Mouse (Mus musculus): Measurements from ENCODE around the gene Iqgap1. TPM values are rescaled to one million over a fixed set of nuclear protein-coding genes. Genes with fewer than 3 reads are reported as not detected.

The Iqgap1 gene
- polyA plus RNA-seq, 1 experiment from 2014 or later, result 92.3 TPM

DNA sequence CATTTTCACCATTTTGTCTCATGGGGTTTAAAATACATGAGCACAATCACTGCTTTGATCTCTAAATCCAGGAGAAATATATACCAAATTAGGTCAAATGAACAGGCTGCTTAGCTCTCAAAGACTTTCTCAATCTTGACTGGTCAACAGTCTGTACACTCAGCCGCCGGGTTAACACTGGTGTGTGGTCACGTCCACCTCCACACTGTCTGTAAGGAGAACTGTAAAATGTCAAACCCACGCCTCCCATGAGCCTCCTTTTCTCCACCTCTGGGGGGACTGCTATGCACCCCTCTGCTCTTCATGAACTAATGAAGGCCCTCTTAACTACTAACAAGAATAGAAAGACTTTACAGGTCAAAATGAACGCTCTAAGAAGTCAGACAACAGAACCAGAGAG is 36.2 kb downstream of the Iqgap1 start:
- DNase-seq, result peak; percentile 39

DNA sequence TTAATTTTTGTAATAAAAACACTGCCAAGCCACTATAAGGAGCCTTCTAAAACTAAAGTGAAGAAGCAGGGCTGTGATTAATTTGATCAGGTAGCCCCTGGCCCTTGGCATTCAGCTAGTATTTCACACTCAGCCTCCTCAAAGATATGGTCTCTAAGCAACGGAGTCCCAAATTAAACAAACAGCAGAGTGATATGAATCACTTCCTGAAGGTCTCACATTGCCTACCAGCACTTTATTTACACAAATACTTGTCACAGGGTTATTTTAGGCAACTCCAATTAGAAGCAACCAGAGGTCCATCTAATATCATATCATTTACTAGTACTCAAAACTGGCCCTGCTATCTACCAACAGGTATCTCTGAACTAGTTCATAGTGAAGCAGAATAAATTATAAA is 36.7 kb downstream of the Iqgap1 start:
- H3K36me3 ChIP-seq (ENCODE audit: insufficient read depth), result peaks cover 3% of the 10 kb centered on the region; the same call in 1 of the 2 replicates
- H3K9ac ChIP-seq, result no peak overlapping the region
- H3K4me2 ChIP-seq, result peak overlapping the region; percentile 36
- no peak for TF ChIP-seq CTCF (IDR thresholded peaks at IDR 0.05; ENCODE audit: low read depth)
- H3K4me3 ChIP-seq (ENCODE audit: low read depth, low read length), result no peak overlapping the region
- ATAC-seq (ENCODE audit: insufficient read depth), result peak; percentile 83
- H3K27ac ChIP-seq (ENCODE audit: low read depth), result peak overlapping the region; percentile 78
- peaks cover 33% of the 10 kb centered on the region for H3K4me1 ChIP-seq (ENCODE audit: insufficient read depth)
- no peaks in the 10 kb centered on the region for H3K27me3 ChIP-seq (ENCODE audit: insufficient read depth, low read length)
- H3K9me3 ChIP-seq (ENCODE audit: low read depth, low read length), result no peaks in the 10 kb centered on the region
- 0% methylated on average over 1 of the region's 1 CpGs for WGBS
- peak; percentile 77 for DNase-seq

More for the DNA sequence above, 36.2 kb downstream of the Iqgap1 start:
- Histone ChIP-seq H3K36me3 (ENCODE audit: insufficient read depth) (peaks cover 3% of the 10 kb centered on the region; the same call in 1 of the 2 replicates), H3K4me3 (ENCODE audit: low read depth, low read length) (no peak overlapping the region), H3K4me1 (ENCODE audit: insufficient read depth) (peaks cover 30% of the 10 kb centered on the region), H3K9me3 (ENCODE audit: low read depth, low read length) (no peaks in the 10 kb centered on the region), H3K27me3 (ENCODE audit: insufficient read depth, low read length) (no peaks in the 10 kb centered on the region), H3K27ac (ENCODE audit: low read depth) (peak overlapping the region; percentile 78), H3K9ac (no peak overlapping the region), H3K4me2 (peak overlapping the region; percentile 36)
- peak; percentile 44; the same call in 1 of the 2 replicates for ATAC-seq (ENCODE audit: insufficient read depth)
- no peak for TF ChIP-seq CTCF (IDR thresholded peaks at IDR 0.05; ENCODE audit: low read depth)
- WGBS, result 15% methylated on average over 5 of the region's 5 CpGs

DNA sequence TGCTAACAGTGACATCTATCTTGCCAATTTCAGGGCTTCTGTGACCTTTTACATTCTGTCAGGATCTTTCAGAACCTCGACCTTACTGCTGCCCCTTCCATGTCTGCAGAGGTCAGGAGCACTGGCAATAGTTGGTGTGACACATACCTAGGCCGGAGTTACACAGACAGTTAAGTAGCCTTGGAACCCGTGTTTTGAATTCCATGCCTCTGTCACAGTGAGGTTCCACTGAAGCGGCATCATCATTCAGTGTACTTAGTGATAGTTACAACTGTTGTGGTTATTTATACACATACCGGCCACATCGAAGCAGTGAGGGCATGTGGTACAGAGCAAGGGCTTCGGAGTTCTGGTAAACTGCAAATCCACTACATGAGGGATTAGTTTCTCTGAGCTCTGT is 37.8 kb downstream of the Iqgap1 start:
- Histone ChIP-seq H3K27me3 (ENCODE audit: insufficient read depth, low read length) (no peaks in the 10 kb centered on the region), H3K9me3 (ENCODE audit: low read depth, low read length) (no peaks in the 10 kb centered on the region), H3K4me1 (ENCODE audit: insufficient read depth) (peaks cover 38% of the 10 kb centered on the region), H3K36me3 (ENCODE audit: insufficient read depth) (no peaks in the 10 kb centered on the region; the same call in 1 of the 2 replicates), H3K9ac (no peak overlapping the region), H3K4me3 (ENCODE audit: low read depth, low read length) (no peak overlapping the region), H3K27ac (ENCODE audit: low read depth) (no peak overlapping the region), H3K4me2 (no peak overlapping the region)
- DNase-seq (no peak), ATAC-seq (ENCODE audit: insufficient read depth) (no peak)
- 42% methylated on average over 7 of the region's 7 CpGs for WGBS
- no peak for TF ChIP-seq CTCF (IDR thresholded peaks at IDR 0.05; ENCODE audit: low read depth)

DNA sequence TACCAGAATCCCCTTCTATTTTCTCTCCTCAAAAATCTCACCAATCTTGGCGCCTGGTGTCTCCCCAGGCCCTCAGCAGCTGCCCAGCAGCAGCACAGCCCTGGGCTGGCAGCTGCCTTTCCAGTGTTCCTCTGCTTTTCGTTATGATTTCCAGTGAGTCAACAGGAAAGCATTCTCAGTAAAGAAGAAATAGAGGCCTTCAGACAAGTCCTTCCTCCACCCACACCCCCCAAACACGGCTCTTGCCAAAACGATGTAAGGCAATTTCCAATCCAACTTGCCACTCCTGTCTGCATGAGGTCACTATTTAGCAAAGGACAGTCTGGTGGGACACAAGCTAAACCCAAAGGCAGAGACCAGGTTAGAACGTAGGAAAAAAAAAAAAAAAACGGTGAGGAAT is 39.0 kb downstream of the Iqgap1 start:
- Histone ChIP-seq H3K9me3 (ENCODE audit: low read depth, low read length) (no peaks in the 10 kb centered on the region), H3K4me1 (ENCODE audit: insufficient read depth) (peaks cover 42% of the 10 kb centered on the region), H3K4me2 (no peak overlapping the region), H3K36me3 (ENCODE audit: insufficient read depth) (no peaks in the 10 kb centered on the region), H3K9ac (no peak overlapping the region; the same call in 1 of the 2 replicates), H3K4me3 (ENCODE audit: low read depth, low read length) (no peak overlapping the region), H3K27me3 (ENCODE audit: insufficient read depth, low read length) (no peaks in the 10 kb centered on the region), H3K27ac (ENCODE audit: low read depth) (peak overlapping the region; percentile 24; the same call in 1 of the 2 replicates)
- ATAC-seq (ENCODE audit: insufficient read depth) (no peak), DNase-seq (no peak)
- 50% methylated on average over 6 of the region's 6 CpGs for WGBS
- TF ChIP-seq CTCF (IDR thresholded peaks at IDR 0.05; ENCODE audit: low read depth), result no peak

DNA sequence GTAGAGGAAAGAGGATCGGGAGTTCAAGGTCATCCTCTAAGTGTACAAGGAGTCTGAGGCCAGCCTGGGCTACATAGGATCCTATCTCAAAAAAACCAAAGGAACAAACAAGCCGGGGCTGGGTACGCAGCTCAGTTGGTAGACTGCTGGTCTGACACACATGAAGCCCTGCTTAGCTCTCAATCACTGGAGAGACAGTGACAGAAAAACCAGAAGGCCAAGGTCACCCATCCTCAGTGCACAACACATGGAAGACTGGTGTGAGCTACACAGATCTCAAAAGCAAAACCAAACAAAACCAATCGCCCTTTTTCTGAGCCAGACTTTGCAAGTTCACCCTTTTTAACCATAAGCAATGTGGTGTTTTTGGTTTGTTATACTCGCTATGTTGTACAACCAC is 41.9 kb downstream of the Iqgap1 start:
- no peak overlapping the region for H3K4me2 ChIP-seq
- H3K27ac ChIP-seq (ENCODE audit: low read depth), result no peak overlapping the region
- TF ChIP-seq CTCF (IDR thresholded peaks at IDR 0.05; ENCODE audit: low read depth), result no peak
- H3K4me3 ChIP-seq (ENCODE audit: low read depth, low read length), result no peak overlapping the region
- no peaks in the 10 kb centered on the region for H3K9me3 ChIP-seq (ENCODE audit: low read depth, low read length)
- H3K9ac ChIP-seq, result no peak overlapping the region
- 78% methylated on average over 5 of the region's 5 CpGs for whole genome bisulfite sequencing
- H3K27me3 ChIP-seq (ENCODE audit: insufficient read depth, low read length), result no peaks in the 10 kb centered on the region
- ATAC-seq (ENCODE audit: insufficient read depth) (no peak), DNase-seq (no peak)
- H3K4me1 ChIP-seq (ENCODE audit: insufficient read depth), result peaks cover 32% of the 10 kb centered on the region
- H3K36me3 ChIP-seq (ENCODE audit: insufficient read depth), result no peaks in the 10 kb centered on the region

DNA sequence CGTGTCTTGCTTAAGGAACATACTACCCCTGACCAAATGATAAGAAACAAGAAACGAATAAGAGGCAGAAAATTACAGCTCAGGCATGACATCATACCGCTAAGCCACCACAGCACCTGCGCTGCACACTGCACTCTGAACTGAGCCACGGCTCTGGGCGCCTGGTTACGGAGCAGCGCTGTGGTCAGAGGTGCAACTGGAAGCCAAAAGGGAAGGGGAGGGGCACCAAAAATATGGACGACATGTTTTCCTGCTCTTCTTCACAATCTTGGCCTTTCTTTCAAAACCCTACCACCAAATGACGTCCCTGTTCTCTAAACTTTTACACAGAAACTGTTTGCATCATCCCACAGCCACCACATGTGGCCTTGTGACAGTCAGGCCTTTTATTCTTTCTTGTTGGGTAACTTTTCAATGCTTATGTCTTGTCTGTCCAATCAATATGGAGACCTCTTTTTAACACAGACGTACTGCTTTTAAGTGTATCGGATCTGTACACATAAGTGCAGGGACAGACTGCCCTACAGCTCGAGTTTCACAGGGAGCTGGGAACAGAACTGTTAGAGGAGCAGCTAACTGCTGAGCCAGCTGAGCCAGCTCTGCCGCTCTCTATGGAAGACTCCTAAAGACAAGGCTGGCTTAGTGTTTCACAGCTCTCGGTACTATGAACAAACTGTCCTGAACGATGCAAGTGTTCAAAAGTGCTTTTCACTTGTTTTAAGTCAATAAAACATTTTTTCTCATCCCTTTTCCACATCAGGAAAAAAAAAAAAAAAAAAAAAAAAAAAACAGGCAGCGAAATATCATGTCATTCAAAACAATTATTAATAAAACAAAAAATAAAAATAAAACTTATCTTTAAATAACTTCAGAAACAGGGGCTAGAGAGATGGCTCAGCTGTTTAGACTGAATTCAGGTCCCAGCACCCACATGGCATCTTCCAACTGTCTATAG is 43.3 kb downstream of the Iqgap1 start:
- Histone ChIP-seq H3K4me2 (no peak overlapping the region), H3K4me1 (ENCODE audit: insufficient read depth) (peaks cover 32% of the 10 kb centered on the region), H3K9me3 (ENCODE audit: low read depth, low read length) (no peaks in the 10 kb centered on the region), H3K27ac (ENCODE audit: low read depth) (peak overlapping the region; percentile 58; the same call in 1 of the 2 replicates), H3K27me3 (ENCODE audit: insufficient read depth, low read length) (no peaks in the 10 kb centered on the region), H3K36me3 (ENCODE audit: insufficient read depth) (no peaks in the 10 kb centered on the region), H3K4me3 (ENCODE audit: low read depth, low read length) (no peak overlapping the region), H3K9ac (no peak overlapping the region; the same call in 1 of the 2 replicates)
- TF ChIP-seq CTCF (IDR thresholded peaks at IDR 0.05; ENCODE audit: low read depth), result no peak
- 55% methylated on average over 17 of the region's 17 CpGs for WGBS
- DNase-seq (peak; percentile 26), ATAC-seq (ENCODE audit: insufficient read depth) (no peak)

DNA sequence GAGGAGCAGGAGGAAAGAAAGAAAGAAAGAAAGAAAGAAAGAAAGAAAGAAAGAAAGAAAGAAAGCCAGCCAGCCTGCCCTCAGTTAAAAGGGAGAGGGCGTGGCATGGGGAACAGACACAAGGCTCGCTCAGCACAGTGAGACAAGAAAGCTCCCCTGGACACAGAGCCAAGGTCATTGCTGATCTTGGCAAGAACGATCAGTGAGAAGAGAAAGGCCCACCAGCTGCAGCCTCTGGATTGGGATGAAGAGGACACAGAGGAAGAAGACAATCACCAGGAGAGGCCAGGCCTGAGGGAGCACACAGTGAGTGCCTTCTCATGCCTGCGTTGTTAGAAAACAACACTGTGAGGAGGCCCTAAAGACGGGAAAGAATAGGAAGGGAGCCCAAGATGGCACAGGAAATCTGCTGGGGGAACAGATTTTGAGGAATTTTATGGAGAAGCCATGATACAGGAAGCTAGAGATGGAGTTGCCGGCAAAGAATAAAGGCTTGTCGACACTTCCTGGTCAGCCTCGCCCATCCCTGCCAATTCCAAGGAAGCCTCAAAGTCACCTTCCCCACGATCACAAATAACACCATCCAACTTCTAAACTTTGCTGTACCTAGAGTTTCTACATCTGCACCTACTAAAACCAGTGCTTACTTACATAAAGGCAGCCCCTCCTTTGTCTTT is 44.2 kb downstream of the Iqgap1 start:
- Histone ChIP-seq H3K4me3 (ENCODE audit: low read depth, low read length) (no peak overlapping the region), H3K36me3 (ENCODE audit: insufficient read depth) (no peaks in the 10 kb centered on the region), H3K9ac (no peak overlapping the region; the same call in 1 of the 2 replicates), H3K9me3 (ENCODE audit: low read depth, low read length) (no peaks in the 10 kb centered on the region), H3K27me3 (ENCODE audit: insufficient read depth, low read length) (no peaks in the 10 kb centered on the region), H3K4me1 (ENCODE audit: insufficient read depth) (peaks cover 26% of the 10 kb centered on the region), H3K27ac (ENCODE audit: low read depth) (peak overlapping the region; percentile 58; the same call in 1 of the 2 replicates), H3K4me2 (no peak overlapping the region)
- no peak for ATAC-seq (ENCODE audit: insufficient read depth)
- TF ChIP-seq CTCF (IDR thresholded peaks at IDR 0.05; ENCODE audit: low read depth), result no peak
- WGBS, result 50% methylated on average over 9 of the region's 9 CpGs
- DNase-seq, result no peak
